Mouse (Mus musculus) midbrain, postnatal 0 days (tissue): ENCODE results near the gene Arpin. TPM values are rescaled to one million over a fixed set of nuclear protein-coding genes. Genes with fewer than 3 reads are reported as not detected.
A peak's percentile ranks its signal among the peaks of the same experiment; 100 is the strongest.

Experiments used
- ATAC-seq: fragments of 200-750 bp; cut with Nextera tagmentation; 2 replicates; pipeline ENCODE4 v1.8.0; 2017; ENCODE audit warnings: moderate number of reproducible peaks, mild to moderate bottlenecking, moderate TSS enrichment, moderate library complexity; ENCODE audit not compliant: low FRiP score
- DNase-seq: peaks from one replicate; pipeline ENCODE4 v3.0.0-alpha.2; 2015; ENCODE audit warnings: low spot score
- H3K27ac ChIP-seq: fragments of 300-500 bp; sonication (generic); 2 replicates; pipeline ENCODE4 v1.5.1; 2014; ENCODE audit warnings: low read depth, mild to moderate bottlenecking, low read length, mixed read lengths
- H3K27me3 ChIP-seq: fragments of 300-500 bp; sonication (generic); 2 replicates; pipeline ENCODE4 v1.6.1; 2014; ENCODE audit warnings: low read length, control low read depth, mixed read lengths; ENCODE audit not compliant: insufficient read depth
- H3K36me3 ChIP-seq: fragments of 300-500 bp; sonication (generic); 2 replicates; pipeline ENCODE4 v1.6.1; 2014; ENCODE audit warnings: low read length, control low read depth, mixed read lengths; ENCODE audit not compliant: insufficient read depth
- H3K4me1 ChIP-seq: fragments of 300-500 bp; sonication (generic); 2 replicates; pipeline ENCODE4 v1.6.1; 2014; ENCODE audit warnings: mild to moderate bottlenecking, control low read depth, antibody characterized with exemption, low read length, mixed read lengths; ENCODE audit not compliant: insufficient read depth
- H3K4me2 ChIP-seq: fragments of 300-500 bp; sonication (generic); 2 replicates; pipeline ENCODE4 v1.6.1; 2014; ENCODE audit warnings: low read depth, mild to moderate bottlenecking, low read length, mixed read lengths; ENCODE audit not compliant: poor library complexity, severe bottlenecking
- H3K4me3 ChIP-seq: fragments of 300-500 bp; sonication (generic); 2 replicates; pipeline ENCODE4 v1.5.1; 2014; ENCODE audit warnings: low read depth, mild to moderate bottlenecking, low read length, moderate library complexity
- H3K9ac ChIP-seq: fragments of 300-500 bp; sonication (generic); replicated peaks from 2 replicates; pipeline ENCODE4 v1.6.1; 2014; ENCODE audit warnings: mild to moderate bottlenecking, low read length, moderate library complexity, mixed read lengths; ENCODE audit not compliant: poor library complexity, severe bottlenecking
- H3K9me3 ChIP-seq: fragments of 300-500 bp; sonication (generic); 2 replicates; pipeline ENCODE4 v1.6.1; 2016; ENCODE audit warnings: low read length, control low read depth
- CTCF ChIP-seq: IDR thresholded peaks from 2 replicates; pipeline ENCODE4 v1.5.1; 2016; ENCODE audit warnings: antibody characterized with exemption, mild to moderate bottlenecking
- WGBS: fragments of 180-500 bp; shearing (Covaris S2); extraction: QIAGEN DNeasy Blood & Tissue Kit; methylation state at CpG from one replicate; pipeline ENCODE4 v1.1.7; 2014; 5-methylcytosine and 5-hydroxymethylcytosine counted together
- polyA plus RNA-seq: library from polyadenylated mRNA; unstranded; fragments of >200 nt; fragmentation: Nextera tagmentation; extraction: Ambion mirVana; gene quantifications from 2 replicates; pipeline ENCODE4 v1.2.1, GENCODE M21; 2015
- total RNA-seq: library from RNA; depleted of rRNA; stranded (reverse); fragments of >200 nt; gene quantifications from 2 replicates; pipeline ENCODE4 v1.2.3, GENCODE M21; 2014; rRNA removed

Arpin gene
- total RNA-seq, result 27.0 and 38.4 TPM in 2 replicates
- 14.9 and 16.1 TPM in 2 replicates for polyA plus RNA-seq

DNA sequence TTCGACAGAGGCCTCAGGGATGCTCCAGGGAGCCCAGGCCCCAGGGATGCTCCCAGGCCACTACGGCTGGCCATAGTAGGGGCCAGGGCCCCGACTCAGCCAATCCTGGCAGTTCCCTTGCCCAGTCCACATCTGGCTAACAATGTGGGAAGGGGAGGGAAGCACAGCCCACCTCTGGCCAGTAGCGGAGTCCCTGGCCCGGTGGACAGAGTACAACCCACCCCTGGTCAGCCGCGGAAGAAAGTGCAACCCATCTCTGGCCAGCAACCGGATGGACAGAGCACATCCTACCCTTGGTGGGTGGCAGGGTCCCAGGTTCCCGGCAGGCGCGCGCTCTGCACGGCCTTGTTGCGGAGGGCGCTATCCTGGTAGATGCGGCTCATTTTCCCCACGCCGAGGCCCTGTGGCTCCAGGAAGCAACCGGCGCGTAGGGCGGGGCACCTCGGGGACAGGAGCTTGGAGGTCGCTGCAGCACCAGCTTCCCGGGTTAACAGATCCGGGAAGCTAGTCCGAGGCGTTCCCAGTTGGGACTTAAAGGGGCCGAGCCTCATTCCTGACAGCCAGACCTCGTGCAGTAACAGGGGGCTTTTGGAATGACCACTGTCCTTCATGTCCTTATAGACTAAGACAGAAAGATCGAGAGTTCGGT is at the start of gene Arpin:
Gene Arpin (minus strand): TSS at position 498 of the 649 bp plus-strand sequence.
- TF ChIP-seq CTCF, result no peak
- peak; percentile 73 for ATAC-seq
- Histone ChIP-seq H3K9me3 (no peaks in the 10 kb centered on the region), H3K9ac (peak within 1 kb of the TSS; percentile 63), H3K36me3 (no peaks in the 10 kb centered on the region), H3K4me2 (peak within 1 kb of the TSS; percentile 76), H3K27ac (peak within 1 kb of the TSS; percentile 44), H3K4me1 (0 out of 2 replicates have a peak, but pooled peaks cover 5% of the 10 kb centered on the region), H3K27me3 (no peaks in the 10 kb centered on the region), H3K4me3 (peak within 1 kb of the TSS; percentile 45)
- 2% methylated on average over 32 of the region's 32 CpGs for WGBS
- DNase-seq, result peak; percentile 71

DNA sequence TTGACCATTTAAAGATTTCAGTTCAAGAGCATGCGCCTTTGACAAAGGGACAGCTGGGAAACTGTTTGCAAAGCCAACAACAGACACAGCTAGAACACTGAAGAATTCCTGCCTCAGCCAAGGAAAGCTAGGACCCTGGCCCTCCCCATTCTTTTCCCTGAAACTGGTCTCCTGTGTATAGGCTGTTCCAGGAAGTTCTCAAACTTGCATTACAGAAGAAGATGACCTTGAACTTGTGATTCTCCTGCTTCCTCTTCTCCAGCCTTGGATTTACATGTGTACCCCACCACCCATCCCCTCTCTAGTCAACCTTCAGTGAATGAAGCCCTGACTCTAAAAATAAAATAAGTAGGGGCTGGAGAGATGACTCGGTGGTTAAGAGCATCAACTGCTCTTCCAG is 40.2 kb upstream of the Arpin start:
- no peak for DNase-seq
- WGBS, result 90% methylated on average over 2 of the region's 2 CpGs

DNA sequence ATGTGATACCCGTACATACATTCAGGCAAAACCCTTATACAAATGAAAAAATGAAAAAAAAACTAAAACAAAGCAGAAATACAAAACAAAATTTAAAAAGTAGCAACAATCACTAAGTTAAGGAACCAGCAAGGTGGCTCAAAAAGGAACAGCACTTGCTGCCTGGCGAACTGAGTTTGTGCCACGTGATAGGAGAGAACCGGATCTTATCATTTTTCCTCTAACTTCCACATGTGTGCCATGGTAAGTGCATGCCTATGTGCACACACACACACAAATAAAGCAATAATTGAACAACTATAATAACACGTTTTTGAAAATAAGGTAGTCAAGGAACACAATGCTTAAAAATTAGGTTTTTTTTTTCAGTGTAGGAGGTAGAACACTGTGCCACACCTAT is 37.0 kb upstream of the Arpin start:
- no peak overlapping the region for H3K27ac ChIP-seq
- 83% methylated on average over 5 of the region's 5 CpGs for WGBS
- no peaks in the 10 kb centered on the region for H3K27me3 ChIP-seq
- no peak for ATAC-seq
- TF ChIP-seq CTCF, result no peak
- H3K9ac ChIP-seq, result no peak overlapping the region
- no peaks in the 10 kb centered on the region for H3K9me3 ChIP-seq
- no peaks in the 10 kb centered on the region for H3K4me1 ChIP-seq
- H3K36me3 ChIP-seq, result no peaks in the 10 kb centered on the region
- no peak overlapping the region for H3K4me2 ChIP-seq
- no peak for DNase-seq
- H3K4me3 ChIP-seq, result no peak overlapping the region

More for the DNA sequence above, 40.2 kb upstream of the Arpin start:
- Histone ChIP-seq H3K9ac (no peak overlapping the region), H3K4me1 (no peaks in the 10 kb centered on the region), H3K27me3 (no peaks in the 10 kb centered on the region), H3K4me3 (no peak overlapping the region), H3K9me3 (no peaks in the 10 kb centered on the region), H3K4me2 (no peak overlapping the region), H3K36me3 (no peaks in the 10 kb centered on the region), H3K27ac (no peak overlapping the region)
- TF ChIP-seq CTCF, result no peak
- no peak for ATAC-seq

DNA sequence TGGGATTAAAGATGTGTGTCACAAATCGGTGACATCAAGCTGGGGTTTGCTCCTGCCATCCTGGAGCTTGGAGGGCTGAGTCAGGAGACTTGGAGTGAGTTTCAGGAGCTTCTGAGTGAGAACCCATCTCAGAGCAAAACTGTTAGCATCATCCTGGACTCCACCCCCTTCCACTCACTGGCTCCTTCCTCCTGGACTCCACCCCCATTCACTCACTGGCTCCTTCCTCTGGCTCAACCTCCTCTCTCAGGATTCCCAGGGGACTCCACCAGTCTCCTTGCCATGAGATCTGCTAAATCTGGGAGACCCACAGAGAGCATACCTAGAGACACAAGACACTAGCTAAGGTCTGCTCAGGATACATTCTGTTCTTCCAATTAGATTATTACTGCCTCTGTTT is 35.2 kb upstream of the Arpin start:
- ATAC-seq, result no peak
- no peak for TF ChIP-seq CTCF
- H3K9ac ChIP-seq, result no peak overlapping the region

DNA sequence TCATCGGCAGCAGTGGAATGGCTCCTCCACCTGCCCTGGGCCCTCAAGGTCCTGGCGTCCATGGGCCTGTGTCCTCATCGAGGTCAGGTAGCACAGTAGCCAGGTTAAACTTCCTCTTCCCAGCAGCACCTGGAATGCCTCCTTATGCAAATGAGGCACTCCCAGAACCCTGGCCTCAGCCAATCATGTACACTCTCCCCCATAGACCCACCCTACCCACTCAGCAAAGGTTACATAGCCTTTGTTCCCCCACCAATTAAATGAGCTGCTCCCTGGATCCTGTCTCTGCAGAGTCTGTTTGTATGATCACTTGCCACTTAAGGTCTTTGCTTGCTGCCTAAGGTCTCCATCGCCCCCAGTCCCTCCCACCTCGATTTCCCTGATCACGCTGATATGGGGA is 33.2 kb upstream of the Arpin start:
- WGBS, result 87% methylated on average over 6 of the region's 6 CpGs
- no peak overlapping the region for H3K9ac ChIP-seq

More for the DNA sequence above, 35.2 kb upstream of the Arpin start:
- Histone ChIP-seq H3K36me3 (no peaks in the 10 kb centered on the region), H3K9me3 (no peaks in the 10 kb centered on the region), H3K4me1 (no peaks in the 10 kb centered on the region), H3K27ac (no peak overlapping the region), H3K27me3 (no peaks in the 10 kb centered on the region), H3K4me2 (no peak overlapping the region), H3K4me3 (no peak overlapping the region)
- 79% methylated on average over 1 of the region's 1 CpGs for WGBS
- no peak for DNase-seq

GRCm38 (mm10) chr7:79961600-79961999 is 26.4 kb upstream of the Arpin start:
- Histone ChIP-seq H3K9ac (no peak overlapping the region), H3K36me3 (no peaks in the 10 kb centered on the region), H3K9me3 (no peaks in the 10 kb centered on the region), H3K4me3 (no peak overlapping the region), H3K4me2 (no peak overlapping the region), H3K27ac (no peak overlapping the region), H3K4me1 (no peaks in the 10 kb centered on the region), H3K27me3 (no peaks in the 10 kb centered on the region)
- TF ChIP-seq CTCF, result 0 out of 2 replicates have a peak, but pooled peaks have one; percentile 5
- no peak for DNase-seq
- no peak for ATAC-seq
- WGBS, result 54% methylated on average over 1 of the region's 1 CpGs

More for the DNA sequence above, 33.2 kb upstream of the Arpin start:
- H3K36me3 ChIP-seq, result no peaks in the 10 kb centered on the region
- no peak overlapping the region for H3K27ac ChIP-seq
- no peaks in the 10 kb centered on the region for H3K4me1 ChIP-seq
- no peak for TF ChIP-seq CTCF
- no peaks in the 10 kb centered on the region for H3K27me3 ChIP-seq
- H3K4me3 ChIP-seq, result no peak overlapping the region
- ATAC-seq, result no peak
- DNase-seq, result no peak
- H3K4me2 ChIP-seq, result no peak overlapping the region
- no peaks in the 10 kb centered on the region for H3K9me3 ChIP-seq
